Mouse (Mus musculus) midbrain, embryonic 13.5 days (tissue): ENCODE measurements at regions not wholly inside any gene's neighbourhood (a gene's known extent, or its start where the extent isn't known, plus 50 kb on each side); places are given as distances from the start of the nearest gene placed in this dataset.
A peak's percentile ranks its signal among the peaks of the same experiment; 100 is the strongest.

ENCODE experiments used
- ATAC-seq: fragments of 200-750 bp; cut with Nextera tagmentation; 2 replicates; pipeline ENCODE4 v1.8.0; 2017; ENCODE audit warnings: mild to moderate bottlenecking, moderate TSS enrichment, moderate library complexity
- H3K27ac ChIP-seq: fragments of 300-500 bp; sonication (generic); 2 replicates; pipeline ENCODE4 v1.5.1; 2015; ENCODE audit warnings: inconsistent platforms, mild to moderate bottlenecking, moderate library complexity
- H3K27me3 ChIP-seq: fragments of 300-500 bp; sonication (generic); 2 replicates; pipeline ENCODE4 v1.6.1; 2015; ENCODE audit warnings: mild to moderate bottlenecking, inconsistent platforms
- H3K36me3 ChIP-seq: fragments of 300-500 bp; sonication (generic); 2 replicates; pipeline ENCODE4 v1.6.1; 2015; ENCODE audit warnings: mild to moderate bottlenecking, inconsistent platforms
- H3K4me1 ChIP-seq: fragments of 300-500 bp; sonication (generic); replicated peaks from 2 replicates; pipeline ENCODE4 v1.6.1; 2015; ENCODE audit warnings: inconsistent platforms
- H3K4me2 ChIP-seq: fragments of 300-500 bp; sonication (generic); replicated peaks from 2 replicates; pipeline ENCODE4 v1.6.1; 2015; ENCODE audit warnings: moderate library complexity, mild to moderate bottlenecking, inconsistent platforms
- H3K4me3 ChIP-seq: fragments of 300-500 bp; sonication (generic); replicated peaks from 2 replicates; pipeline ENCODE4 v1.5.1; 2015; ENCODE audit warnings: mild to moderate bottlenecking, inconsistent platforms
- H3K9ac ChIP-seq: fragments of 300-500 bp; sonication (generic); replicated peaks from 2 replicates; pipeline ENCODE4 v1.6.1; 2015; ENCODE audit warnings: mild to moderate bottlenecking, inconsistent platforms
- H3K9me3 ChIP-seq: fragments of 300-500 bp; sonication (generic); 2 replicates; pipeline ENCODE4 v1.6.1; 2016; ENCODE audit warnings: mild to moderate bottlenecking, inconsistent platforms
- WGBS: fragments of 180-500 bp; shearing (Covaris S2); methylation state at CpG from one replicate; pipeline ENCODE4 v1.1.7; 2015; 5-methylcytosine and 5-hydroxymethylcytosine counted together

- WGBS, result 93% methylated on average over 5 of the region's 5 CpGs
- ATAC-seq, result no peak
Measured at GRCm38 (mm10) chr9:100404426-100404825, 82.2 kb downstream of the Il20rb start.

GRCm38 (mm10) chr9:100400366-100400765, 86.2 kb downstream of the Il20rb start:
- Histone ChIP-seq H3K27ac (no peak overlapping the region), H3K36me3 (no peaks in the 10 kb centered on the region), H3K4me2 (no peak overlapping the region), H3K9ac (no peak overlapping the region), H3K9me3 (no peaks in the 10 kb centered on the region), H3K4me3 (no peak overlapping the region), H3K27me3 (no peaks in the 10 kb centered on the region; the same call in 1 of the 2 replicates), H3K4me1 (no peaks in the 10 kb centered on the region)
- 25% methylated on average over 8 of the region's 8 CpGs for WGBS
- ATAC-seq, result peak; percentile 72; the same call in 1 of the 2 replicates

More at GRCm38 (mm10) chr9:100404426-100404825, 82.2 kb downstream of the Il20rb start:
- Histone ChIP-seq H3K4me2 (no peak overlapping the region), H3K9ac (no peak overlapping the region), H3K36me3 (no peaks in the 10 kb centered on the region), H3K9me3 (no peaks in the 10 kb centered on the region; the same call in 1 of the 2 replicates), H3K4me3 (no peak overlapping the region), H3K27ac (no peak overlapping the region), H3K27me3 (no peaks in the 10 kb centered on the region), H3K4me1 (no peaks in the 10 kb centered on the region)

DNA sequence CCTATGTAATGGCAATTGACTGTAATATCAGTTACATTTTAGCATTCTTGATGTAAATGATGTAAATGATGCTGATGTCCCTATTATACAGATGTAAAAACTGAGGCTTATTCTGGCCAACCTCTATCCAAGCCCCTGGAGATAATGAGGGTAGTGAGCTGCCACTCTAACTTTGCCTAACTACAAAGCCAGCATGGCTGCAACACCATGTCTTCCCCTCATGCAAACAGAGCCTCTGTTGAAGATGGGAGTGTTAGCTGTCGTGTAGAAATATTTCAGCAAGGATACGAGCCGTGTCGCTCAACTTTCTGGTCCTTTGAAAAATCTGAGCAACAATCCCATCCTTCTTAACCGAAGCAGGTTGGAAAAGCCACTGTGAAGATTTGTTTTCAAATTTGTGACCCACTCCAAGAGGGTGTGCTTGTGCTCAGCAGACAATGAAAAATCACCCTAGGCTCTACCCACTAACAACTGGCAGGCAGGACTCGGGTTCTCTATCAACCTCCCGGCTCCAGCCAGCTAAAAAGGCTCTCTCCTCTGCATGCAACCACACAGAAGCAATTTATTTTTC, 90.2 kb downstream of the Il20rb start:
- H3K9me3 ChIP-seq, result no peaks in the 10 kb centered on the region
- no peaks in the 10 kb centered on the region; the same call in 1 of the 2 replicates for H3K27me3 ChIP-seq
- H3K4me1 ChIP-seq, result no peaks in the 10 kb centered on the region
- no peak overlapping the region for H3K9ac ChIP-seq
- H3K27ac ChIP-seq, result no peak overlapping the region
- no peak overlapping the region for H3K4me3 ChIP-seq
- ATAC-seq, result no peak
- H3K36me3 ChIP-seq, result no peaks in the 10 kb centered on the region
- WGBS, result 91% methylated on average over 7 of the region's 7 CpGs
- H3K4me2 ChIP-seq, result no peak overlapping the region

- no peak overlapping the region for H3K9ac ChIP-seq
- ATAC-seq, result no peak
- WGBS, result 8% methylated on average over 5 of the region's 5 CpGs
- no peak overlapping the region for H3K4me3 ChIP-seq
- H3K9me3 ChIP-seq, result no peaks in the 10 kb centered on the region
- no peak overlapping the region for H3K27ac ChIP-seq
- no peaks in the 10 kb centered on the region for H3K36me3 ChIP-seq
- no peak overlapping the region for H3K4me2 ChIP-seq
- no peaks in the 10 kb centered on the region for H3K4me1 ChIP-seq
- H3K27me3 ChIP-seq, result no peaks in the 10 kb centered on the region; the same call in 1 of the 2 replicates
Measured at GRCm38 (mm10) chr9:100395711-100396110, 90.9 kb downstream of the Il20rb start.

DNA sequence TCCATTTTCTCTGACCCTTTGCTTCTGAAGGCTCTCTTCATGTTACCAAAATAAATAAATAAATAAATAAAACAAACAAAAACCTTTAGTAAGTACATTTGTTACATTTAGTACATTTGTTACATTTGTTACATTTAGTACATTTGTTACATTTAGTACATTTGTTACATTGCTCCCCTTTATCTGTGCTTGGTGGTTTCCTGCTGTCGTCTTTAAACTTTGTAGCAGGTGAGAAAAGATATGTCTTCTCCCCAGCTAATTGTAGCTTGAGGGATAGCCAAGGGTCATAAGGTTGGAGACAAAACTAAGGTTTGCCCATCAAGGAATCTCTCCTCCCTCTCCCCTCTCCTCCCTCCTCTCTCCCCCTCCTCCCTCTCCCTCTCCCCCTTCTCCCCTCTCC, 92.0 kb downstream of the Il20rb start:
- H3K4me1 ChIP-seq, result no peaks in the 10 kb centered on the region
- no peak overlapping the region for H3K4me2 ChIP-seq
- no peak overlapping the region for H3K9ac ChIP-seq
- no peak for ATAC-seq
- H3K27ac ChIP-seq, result no peak overlapping the region
- H3K27me3 ChIP-seq, result no peaks in the 10 kb centered on the region; the same call in 1 of the 2 replicates
- 84% methylated on average over 1 of the region's 1 CpGs for WGBS
- H3K36me3 ChIP-seq, result no peaks in the 10 kb centered on the region
- no peak overlapping the region for H3K4me3 ChIP-seq
- no peaks in the 10 kb centered on the region for H3K9me3 ChIP-seq

DNA sequence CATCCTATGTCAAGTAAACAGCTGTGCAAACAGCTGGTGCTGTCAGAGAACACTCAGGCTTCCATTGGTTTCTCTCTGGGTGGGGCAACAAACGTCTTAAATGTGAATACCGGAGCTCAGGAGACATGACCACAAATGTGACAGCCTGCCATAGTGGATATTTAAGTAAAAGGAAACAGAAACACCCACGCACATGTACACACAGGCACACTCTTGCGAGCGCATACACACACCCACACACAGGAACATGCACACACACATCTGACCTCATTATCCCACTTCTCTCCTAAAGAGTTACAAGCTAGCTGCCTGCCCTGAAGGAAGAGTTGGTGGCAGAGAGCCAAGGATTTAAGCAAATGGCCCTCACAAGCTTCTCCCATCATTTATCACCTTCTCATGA, 92.4 kb downstream of the Il20rb start:
- H3K4me3 ChIP-seq, result no peak overlapping the region
- WGBS, result 80% methylated on average over 5 of the region's 5 CpGs
- no peaks in the 10 kb centered on the region for H3K9me3 ChIP-seq
- H3K36me3 ChIP-seq, result no peaks in the 10 kb centered on the region
- no peaks in the 10 kb centered on the region for H3K4me1 ChIP-seq
- no peak overlapping the region for H3K9ac ChIP-seq
- no peak for ATAC-seq
- no peak overlapping the region for H3K4me2 ChIP-seq
- H3K27ac ChIP-seq, result no peak overlapping the region
- H3K27me3 ChIP-seq, result no peaks in the 10 kb centered on the region; the same call in 1 of the 2 replicates

DNA sequence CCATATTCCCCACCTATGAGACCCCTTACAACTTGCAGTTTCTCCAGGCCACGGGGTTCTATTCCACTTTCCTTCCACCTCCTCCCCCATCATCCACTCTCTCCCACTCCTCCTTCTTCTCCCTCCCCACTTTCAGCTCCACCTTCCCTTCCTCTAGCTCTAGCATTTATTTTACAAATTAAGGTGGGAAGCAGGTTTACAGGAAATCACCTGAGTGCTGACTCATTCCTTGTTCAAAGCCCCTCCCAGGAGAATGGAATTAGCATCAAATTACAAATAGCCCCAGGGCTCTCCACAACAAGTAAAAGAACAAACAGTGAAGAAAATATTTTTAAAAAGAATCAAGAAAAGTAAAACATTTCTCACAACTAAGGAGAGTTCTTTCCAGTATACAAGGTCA, 94.3 kb downstream of the Il20rb start:
- H3K9me3 ChIP-seq, result no peaks in the 10 kb centered on the region
- H3K27me3 ChIP-seq, result no peaks in the 10 kb centered on the region
- WGBS, result 39% methylated on average over 1 of the region's 1 CpGs
- H3K36me3 ChIP-seq, result no peaks in the 10 kb centered on the region
- H3K4me1 ChIP-seq, result no peaks in the 10 kb centered on the region
- no peak overlapping the region for H3K27ac ChIP-seq
- no peak overlapping the region for H3K9ac ChIP-seq
- no peak overlapping the region for H3K4me2 ChIP-seq
- no peak for ATAC-seq
- no peak overlapping the region for H3K4me3 ChIP-seq

GRCm38 (mm10) chr9:100391566-100392213, 94.9 kb downstream of the Il20rb start:
- H3K27ac ChIP-seq, result no peak overlapping the region
- H3K9ac ChIP-seq, result no peak overlapping the region
- no peaks in the 10 kb centered on the region for H3K4me1 ChIP-seq
- no peak for ATAC-seq
- WGBS, result 76% methylated on average over 8 of the region's 8 CpGs
- H3K36me3 ChIP-seq, result no peaks in the 10 kb centered on the region
- H3K4me3 ChIP-seq, result no peak overlapping the region
- no peaks in the 10 kb centered on the region for H3K9me3 ChIP-seq
- H3K27me3 ChIP-seq, result no peaks in the 10 kb centered on the region
- no peak overlapping the region for H3K4me2 ChIP-seq

GRCm38 (mm10) chr9:100388393-100388792, 98.2 kb downstream of the Il20rb start:
- Histone ChIP-seq H3K4me2 (no peak overlapping the region), H3K9me3 (no peaks in the 10 kb centered on the region), H3K4me3 (no peak overlapping the region), H3K36me3 (no peaks in the 10 kb centered on the region), H3K4me1 (no peaks in the 10 kb centered on the region), H3K27ac (no peak overlapping the region), H3K9ac (no peak overlapping the region), H3K27me3 (no peaks in the 10 kb centered on the region)
- 82% methylated on average over 7 of the region's 7 CpGs for WGBS
- ATAC-seq, result no peak

DNA sequence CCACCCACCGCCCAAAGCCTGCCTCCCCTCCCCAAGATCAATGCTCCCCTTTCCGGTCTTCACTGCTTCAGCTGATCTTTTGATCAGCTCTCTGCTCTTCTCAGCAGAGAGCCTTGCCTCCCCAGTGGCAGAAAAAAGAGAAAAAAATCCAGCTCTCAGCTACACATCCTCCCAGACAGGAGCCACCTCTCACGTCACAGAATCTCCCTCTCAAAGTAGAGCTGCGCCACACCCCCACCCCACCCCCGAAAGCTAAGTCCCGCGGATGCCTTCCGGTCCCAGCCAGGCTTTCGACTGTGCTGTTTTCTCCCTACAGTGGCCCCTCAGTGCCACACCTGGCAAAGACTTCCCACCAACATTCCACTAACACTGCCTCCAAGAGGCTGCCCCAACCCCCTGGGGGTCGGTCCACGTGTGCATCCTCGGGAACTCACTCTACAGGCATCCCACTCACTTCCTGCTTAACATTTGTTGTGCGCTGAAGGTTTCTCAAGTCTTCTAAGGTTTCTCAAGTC, 99.4 kb downstream of the Il20rb start:
- Histone ChIP-seq H3K9me3 (no peaks in the 10 kb centered on the region), H3K4me1 (no peaks in the 10 kb centered on the region), H3K36me3 (no peaks in the 10 kb centered on the region), H3K27ac (no peak overlapping the region), H3K4me2 (no peak overlapping the region), H3K4me3 (no peak overlapping the region), H3K27me3 (no peaks in the 10 kb centered on the region), H3K9ac (no peak overlapping the region)
- 43% methylated on average over 13 of the region's 13 CpGs for WGBS
- ATAC-seq, result no peak

- H3K9ac ChIP-seq, result no peak overlapping the region
- 52% methylated on average over 5 of the region's 5 CpGs for WGBS
- no peak for ATAC-seq
- H3K27me3 ChIP-seq, result 0 out of 2 replicates have a peak, but pooled peaks cover 2% of the 10 kb centered on the region
- H3K4me2 ChIP-seq, result no peak overlapping the region
- H3K4me3 ChIP-seq, result no peak overlapping the region
- no peak overlapping the region for H3K27ac ChIP-seq
- H3K9me3 ChIP-seq, result no peaks in the 10 kb centered on the region
- H3K36me3 ChIP-seq, result no peaks in the 10 kb centered on the region
- H3K4me1 ChIP-seq, result 0 out of 2 replicates have a peak, but pooled peaks cover 5% of the 10 kb centered on the region
Measured at GRCm38 (mm10) chr9:100382492-100382891, 104.1 kb downstream of the Il20rb start.

DNA sequence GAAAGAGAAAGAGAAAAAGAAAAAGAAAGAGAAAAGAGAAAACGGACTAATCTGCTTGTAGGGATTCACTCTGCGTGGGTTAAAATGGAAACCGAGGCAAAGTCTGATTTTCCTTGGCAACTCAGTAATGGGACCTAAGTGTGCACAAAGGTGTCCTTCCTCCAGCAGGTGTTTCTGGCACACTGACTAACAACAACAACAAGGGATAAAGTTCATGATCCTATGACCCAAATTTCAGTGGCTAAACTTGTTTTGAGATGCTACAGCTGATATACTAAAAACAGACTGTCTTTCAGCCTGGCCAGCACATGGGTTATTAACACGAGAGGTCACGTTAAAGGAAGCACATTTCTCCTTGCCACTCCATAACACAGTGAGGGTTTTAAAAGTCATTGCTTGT, 116.7 kb downstream of the Il20rb start:
- WGBS, result 92% methylated on average over 5 of the region's 5 CpGs
- no peaks in the 10 kb centered on the region for H3K27me3 ChIP-seq
- H3K4me3 ChIP-seq, result no peak overlapping the region
- H3K9me3 ChIP-seq, result no peaks in the 10 kb centered on the region
- no peaks in the 10 kb centered on the region for H3K4me1 ChIP-seq
- H3K4me2 ChIP-seq, result no peak overlapping the region
- no peak overlapping the region for H3K9ac ChIP-seq
- H3K36me3 ChIP-seq, result no peaks in the 10 kb centered on the region
- no peak overlapping the region for H3K27ac ChIP-seq
- ATAC-seq, result no peak
